Mouse (Mus musculus) cerebellum, adult 2 months (tissue): ENCODE results near the gene Gm43552.
"Not testable (repeated sequence)": the region's sequence is repeated elsewhere in the genome, so short reads cannot be mapped to it uniquely, and the experiment has no call there.

Experiments
- CTCF ChIP-seq: fragments of 200-500 bp; IDR thresholded peaks from 2 replicates; pipeline ENCODE4 v1.5.1; 2011; ENCODE audit warnings: low read depth, mild to moderate bottlenecking, control low read depth, low read length, moderate library complexity, borderline replicate concordance; ENCODE audit not compliant: insufficient read depth
- POLR2A ChIP-seq: fragments of 200-500 bp; IDR thresholded peaks from 2 replicates; pipeline ENCODE4 v1.6.1; 2011; ENCODE audit warnings: low read length, control low read depth, borderline replicate concordance; ENCODE audit not compliant: insufficient read depth

DNA sequence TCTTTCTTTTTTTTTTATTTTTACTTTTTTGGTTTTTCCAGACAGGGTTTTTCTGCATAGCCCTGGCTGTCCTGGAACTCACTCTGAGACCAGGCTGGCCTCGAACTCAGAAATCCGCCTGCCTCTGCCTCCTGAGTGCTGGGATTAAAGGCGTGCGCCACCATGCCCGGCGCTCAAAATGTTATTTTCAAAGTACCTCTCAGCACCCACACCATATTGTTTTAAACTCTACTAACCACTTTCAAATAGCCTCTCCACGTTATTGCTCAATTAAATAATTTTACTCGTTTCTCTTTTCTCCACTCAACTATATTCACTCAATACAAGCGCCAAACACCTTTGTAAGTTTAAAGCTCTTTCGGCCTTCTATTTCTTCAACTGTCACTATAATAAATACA lies 43.4 kb upstream of the Gm43552 start:
- not testable (repeated sequence) for TF ChIP-seq POLR2A, CTCF
